8 mouse cellular contexts compared by ENCODE assay signal in the genomic region with DNA sequence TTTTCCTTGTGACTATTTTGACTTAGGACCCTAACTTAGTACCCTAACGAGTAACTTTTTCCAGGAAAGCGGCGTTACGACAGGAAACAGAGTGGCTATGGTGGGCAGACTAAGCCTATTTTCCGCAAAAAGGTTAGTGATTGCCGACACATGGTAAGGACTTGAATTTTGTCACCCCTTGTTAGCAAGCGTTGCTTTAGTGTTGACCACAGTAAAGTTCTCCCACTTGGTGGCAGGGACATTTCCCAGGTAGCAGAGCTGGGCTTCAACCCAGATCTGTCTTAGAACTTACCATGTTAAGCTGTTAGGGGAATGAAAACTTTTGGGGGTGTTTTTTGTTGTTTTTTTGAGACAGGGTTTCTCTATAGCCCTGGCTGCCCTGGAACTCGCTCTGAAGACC. TPM values are rescaled to one million over a fixed set of nuclear protein-coding genes. Genes with fewer than 3 reads are reported as not detected.
DNase-seq lines count a peak whose midpoint lies in the region; ATAC-seq and TF ChIP-seq lines count a peak whose summit lies in the region.

No protein-coding gene starts in this region.

- H3K27me3 ChIP-seq in thymus, adult 2 months (ENCODE audit: control insufficient read depth, insufficient read depth, low read length), result no peaks in the 10 kb centered on the region
- H3K27me3 ChIP-seq in liver, embryonic 12.5 days (replicated peaks), result no peaks in the 10 kb centered on the region

- H3K9ac ChIP-seq in liver, embryonic 12.5 days, result peak overlapping the region; percentile 78

- intact Hi-C loops in gastrocnemius, adult 2 months (cut with DNase I), result loop anchor here (5.0 to 10.0 kb wide), 2 partner anchors 44 to 418 kb away; partner anchors contain the start of genes Timm8a1 and Zmat1

- H3K9me3 ChIP-seq in liver, embryonic 12.5 days (replicated peaks), result no peaks in the 10 kb centered on the region

- H3K27ac ChIP-seq in gastrocnemius, adult 2 months, result peak overlapping the region; percentile 75; the same call in 1 of the 2 replicates
- no peak overlapping the region for H3K27ac ChIP-seq in thymus, adult 2 months (ENCODE audit: control insufficient read depth, insufficient read depth, low read length)
- H3K27ac ChIP-seq in liver, embryonic 12.5 days, result peak overlapping the region; percentile 82

- no peaks in the 10 kb centered on the region for H3K36me3 ChIP-seq in thymus, adult 2 months (ENCODE audit: control insufficient read depth, insufficient read depth, low read length)
- H3K36me3 ChIP-seq in liver, embryonic 12.5 days, result peaks cover 25% of the 10 kb centered on the region

- WGBS in thymus, adult 2 months, result 15% methylated on average over 8 of the region's 8 CpGs
- WGBS in liver, embryonic 12.5 days (ENCODE audit: insufficient replicate concordance), result 34% methylated on average over 8 of the region's 8 CpGs

- DNase-seq in gastrocnemius, adult 2 months, result no peak
- DNase-seq in gastrocnemius, adult 8-10 months (ENCODE audit: low spot score in 2 of 2), result no peak
- no peak for DNase-seq in thymus, adult 2 months
- no peak for DNase-seq in thymus, postnatal 36 days
- DNase-seq in spleen, postnatal 14 days (ENCODE audit: low spot score in 2 of 2), result no peak
- DNase-seq in right cerebral cortex, postnatal 10 days (ENCODE audit: low spot score in 2 of 2), result no peak
- DNase-seq in frontal cortex, postnatal 14 days (ENCODE audit: low spot score in 2 of 2), result no peak

- peak overlapping the region; percentile 80 for H3K4me3 ChIP-seq in gastrocnemius, adult 2 months
- peak overlapping the region; percentile 77; the same call in 1 of the 2 replicates for H3K4me3 ChIP-seq in thymus, adult 2 months (ENCODE audit: control insufficient read depth, insufficient read depth, low read length)
- peak overlapping the region; percentile 65 for H3K4me3 ChIP-seq in liver, embryonic 12.5 days

- no peak for ATAC-seq in liver, embryonic 12.5 days

- peak overlapping the region; percentile 68 for H3K4me2 ChIP-seq in liver, embryonic 12.5 days

- TF ChIP-seq POLR2A in thymus, adult 2 months (IDR thresholded peaks at IDR 0.05; ENCODE audit: control insufficient read depth, extremely low read depth, insufficient read depth, low read length, poor library complexity), result no peak

- no peak for TF ChIP-seq CTCF in gastrocnemius, adult 2 months (IDR thresholded peaks at IDR 0.05)
- no peak for TF ChIP-seq CTCF in thymus, adult 2 months (IDR thresholded peaks at IDR 0.05; ENCODE audit: borderline replicate concordance, control insufficient read depth, extremely low read depth, insufficient read depth, low read length, poor library complexity)

- peaks cover 4% of the 10 kb centered on the region; the same call in 1 of the 2 replicates for H3K4me1 ChIP-seq in thymus, adult 2 months (replicated peaks; ENCODE audit: control insufficient read depth, insufficient read depth, low read length)
- peaks cover 34% of the 10 kb centered on the region for H3K4me1 ChIP-seq in liver, embryonic 12.5 days

RNA-seq across cellular contexts. Expression of gene Rpl36a, which starts 1.0 kb away (rescaled TPM):
- total RNA-seq in gastrocnemius, adult 2 months (2021), result 100 to 1,000 TPM in 1 of 2 experiments, 10 to 100 TPM in 1; 93.2 to 124 TPM
- total RNA-seq in gastrocnemius, adult 8-10 months (2022), result 100 to 1,000 TPM in 3 of 4 experiments, 10 to 100 TPM in 1; 80.7 to 125 (median 107) TPM
- 157 and 177 TPM in 2 replicates for polyA plus RNA-seq in thymus, adult 2 months (2012; rRNA removed)
- polyA plus RNA-seq in liver, embryonic 12.5 days (2016; fragmentation: Nextera tagmentation; extraction: Ambion mirVana), result 409 and 421 TPM in 2 replicates

RNA-seq across cellular contexts. Expression of gene Btk, which starts 3.1 kb away (rescaled TPM):
- total RNA-seq in gastrocnemius, adult 2 months (2021), result under 1 TPM; 0.22 to 0.23 TPM
- total RNA-seq in gastrocnemius, adult 8-10 months (2022), result under 1 TPM in 2 of 4 experiments, not detected in 2; 0.22 to 0.27 TPM
- polyA plus RNA-seq in thymus, adult 2 months (2012; rRNA removed), result 1.4 and 1.5 TPM in 2 replicates
- 29.9 and 30.8 TPM in 2 replicates for polyA plus RNA-seq in liver, embryonic 12.5 days (2016; fragmentation: Nextera tagmentation; extraction: Ambion mirVana)

RNA-seq across cellular contexts. Expression of gene Gla, which starts 14.5 kb away (rescaled TPM):
- total RNA-seq in gastrocnemius, adult 2 months (2021), result 1 to 10 TPM; 1.6 to 1.8 TPM
- total RNA-seq in gastrocnemius, adult 8-10 months (2022), result 1 to 10 TPM; 2.0 to 2.6 (median 2.3) TPM
- polyA plus RNA-seq in thymus, adult 2 months (2012; rRNA removed), result 2.0 TPM in 2 replicates
- 4.5 and 4.8 TPM in 2 replicates for polyA plus RNA-seq in liver, embryonic 12.5 days (2016; fragmentation: Nextera tagmentation; extraction: Ambion mirVana)

RNA-seq across cellular contexts. Expression of gene Hnrnph2, which starts 14.5 kb away (rescaled TPM):
- 10 to 100 TPM; 51.6 to 52.9 TPM for total RNA-seq in gastrocnemius, adult 2 months (2021)
- 10 to 100 TPM; 46.0 to 54.3 (median 50.3) TPM for total RNA-seq in gastrocnemius, adult 8-10 months (2022)
- polyA plus RNA-seq in thymus, adult 2 months (2012; rRNA removed), result 15.9 and 18.2 TPM in 2 replicates
- polyA plus RNA-seq in liver, embryonic 12.5 days (2016; fragmentation: Nextera tagmentation; extraction: Ambion mirVana), result 110 and 111 TPM in 2 replicates

RNA-seq across cellular contexts. Expression of gene Timm8a1, which starts 44.8 kb away (rescaled TPM):
- 10 to 100 TPM in 1 of 2 experiments, 1 to 10 TPM in 1; 8.8 to 17.0 TPM for total RNA-seq in gastrocnemius, adult 2 months (2021)
- 10 to 100 TPM in 1 of 4 experiments, 1 to 10 TPM in 3; 7.9 to 12.2 (median 9.1) TPM for total RNA-seq in gastrocnemius, adult 8-10 months (2022)
- 1.8 TPM in 2 replicates for polyA plus RNA-seq in thymus, adult 2 months (2012; rRNA removed)
- polyA plus RNA-seq in liver, embryonic 12.5 days (2016; fragmentation: Nextera tagmentation; extraction: Ambion mirVana), result 123 and 136 TPM in 2 replicates
